Mouse (Mus musculus): Measurements from ENCODE around the gene Rpl9. TPM values are rescaled to one million over a fixed set of nuclear protein-coding genes. Genes with fewer than 3 reads are reported as not detected.

Rpl9 gene
- 1,013 and 1,049 TPM in 2 replicates for polyA plus RNA-seq (2015; fragmentation: Nextera tagmentation; extraction: Ambion mirVana)

DNA sequence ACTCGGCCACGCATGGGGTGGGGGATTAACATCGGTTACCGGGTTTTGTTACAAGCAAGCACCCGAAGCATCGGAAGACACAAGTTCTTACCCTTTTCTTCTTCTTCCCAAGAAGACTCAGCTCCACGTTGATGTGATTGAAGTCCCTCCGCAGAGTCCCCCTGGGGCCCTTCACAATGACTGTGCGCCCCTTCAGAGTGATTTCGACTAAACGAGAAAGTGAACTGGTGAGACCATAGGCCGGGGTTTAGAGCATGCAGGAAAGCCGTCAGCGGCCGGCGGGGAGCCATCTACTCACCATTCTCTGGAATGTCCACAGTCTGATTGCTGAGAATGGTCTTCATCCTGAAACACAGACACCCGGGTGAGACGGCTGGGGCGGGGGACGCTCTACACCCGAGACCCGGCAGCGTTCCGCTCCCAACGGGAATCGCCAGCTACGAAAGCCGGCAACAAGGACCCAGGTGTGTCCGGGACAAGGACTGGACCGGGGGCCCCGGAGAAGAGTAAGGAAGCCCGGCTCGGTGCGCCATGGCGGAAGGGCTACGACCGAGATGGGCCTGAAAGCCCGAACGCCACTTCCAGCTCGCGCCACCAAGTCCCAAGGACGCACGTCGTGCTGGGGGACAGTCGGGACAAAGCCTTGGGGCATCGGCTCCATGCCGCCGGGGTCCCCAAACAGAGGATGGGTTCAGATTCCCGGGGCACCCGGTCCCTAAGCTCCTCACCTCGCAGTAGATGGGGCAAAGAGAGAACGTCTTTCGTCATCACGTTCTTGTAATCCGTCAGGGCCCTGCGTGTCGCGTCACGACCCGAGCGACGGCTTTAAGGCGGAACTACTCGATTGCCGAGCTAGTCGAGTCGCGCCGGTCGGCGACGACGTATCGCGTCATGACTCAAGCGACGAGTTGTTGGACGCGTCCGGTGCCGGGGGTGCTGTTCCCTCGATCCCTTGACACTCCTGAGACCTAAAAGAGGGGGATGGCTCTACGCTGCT, at the start of gene Rpl9, which contains the start of gene Lias:
Gene Rpl9, minus strand, starts transcription at position 797 of the 997 bp plus-strand sequence.
Gene Lias, plus strand, starts transcription at position 850 of the 997 bp plus-strand sequence.
- WGBS = under 1% methylated on average over 83 of the region's 83 CpGs
- ATAC-seq (replicated peaks; ENCODE audit: low FRiP score) = peak; percentile 96
- H3K27ac ChIP-seq = peak within 1 kb of the TSS; percentile 89
- peak within 1 kb of the TSS; percentile 81 for H3K4me2 ChIP-seq
- peak within 1 kb of the TSS; percentile 67 for H3K4me3 ChIP-seq (replicated peaks)
- no peaks in the 10 kb centered on the region for H3K27me3 ChIP-seq
- peaks cover 19% of the 10 kb centered on the region for H3K4me1 ChIP-seq
- H3K9me3 ChIP-seq (replicated peaks) = no peaks in the 10 kb centered on the region
- peaks cover 54% of the 10 kb centered on the region for H3K36me3 ChIP-seq
- H3K9ac ChIP-seq = peak within 1 kb of the TSS; percentile 90

GRCm38 (mm10) chr5:65438041-65438440, 46.8 kb upstream of the Rpl9 start:
- ATAC-seq (replicated peaks; ENCODE audit: low FRiP score) = no peak

GRCm38 (mm10) chr5:65435806-65436561, 44.7 kb upstream of the Rpl9 start, which contains the start of gene Ugdh:
TSS of gene Ugdh (minus strand) at chr5:65435949.
- H3K4me2 ChIP-seq = peak within 1 kb of the TSS; percentile 79
- peaks cover 13% of the 10 kb centered on the region; the same call in 1 of the 2 replicates for H3K4me1 ChIP-seq
- no peaks in the 10 kb centered on the region for H3K27me3 ChIP-seq
- H3K36me3 ChIP-seq = no peaks in the 10 kb centered on the region
- peak within 1 kb of the TSS; percentile 82 for H3K4me3 ChIP-seq (replicated peaks)
- peak within 1 kb of the TSS; percentile 93 for H3K27ac ChIP-seq
- WGBS = 0% methylated on average over 50 of the region's 51 CpGs
- H3K9ac ChIP-seq = peak within 1 kb of the TSS; percentile 77
- peak; percentile 99 for ATAC-seq (replicated peaks; ENCODE audit: low FRiP score)
- H3K9me3 ChIP-seq (replicated peaks) = no peaks in the 10 kb centered on the region

More at GRCm38 (mm10) chr5:65438041-65438440, 46.8 kb upstream of the Rpl9 start:
- no peak overlapping the region for H3K9ac ChIP-seq
- H3K4me3 ChIP-seq (replicated peaks) = no peak overlapping the region
- no peak overlapping the region for H3K4me2 ChIP-seq
- H3K9me3 ChIP-seq (replicated peaks) = no peaks in the 10 kb centered on the region
- H3K36me3 ChIP-seq = no peaks in the 10 kb centered on the region; the same call in 1 of the 2 replicates
- peaks cover 13% of the 10 kb centered on the region; the same call in 1 of the 2 replicates for H3K4me1 ChIP-seq
- H3K27ac ChIP-seq = no peak overlapping the region
- H3K27me3 ChIP-seq = no peaks in the 10 kb centered on the region

GRCm38 (mm10) chr5:65435363-65435805, 44.1 kb upstream of the Rpl9 start:
- Histone ChIP-seq H3K27ac (peak overlapping the region; percentile 83), H3K9me3 (replicated peaks) (no peaks in the 10 kb centered on the region), H3K4me2 (peak overlapping the region; percentile 79), H3K4me1 (peaks cover 13% of the 10 kb centered on the region; the same call in 1 of the 2 replicates), H3K27me3 (no peaks in the 10 kb centered on the region), H3K9ac (peak overlapping the region; percentile 77), H3K4me3 (replicated peaks) (peak overlapping the region; percentile 82), H3K36me3 (no peaks in the 10 kb centered on the region)
- 0% methylated on average over 45 of the region's 47 CpGs for WGBS
- no peak for ATAC-seq (replicated peaks; ENCODE audit: low FRiP score)

DNA sequence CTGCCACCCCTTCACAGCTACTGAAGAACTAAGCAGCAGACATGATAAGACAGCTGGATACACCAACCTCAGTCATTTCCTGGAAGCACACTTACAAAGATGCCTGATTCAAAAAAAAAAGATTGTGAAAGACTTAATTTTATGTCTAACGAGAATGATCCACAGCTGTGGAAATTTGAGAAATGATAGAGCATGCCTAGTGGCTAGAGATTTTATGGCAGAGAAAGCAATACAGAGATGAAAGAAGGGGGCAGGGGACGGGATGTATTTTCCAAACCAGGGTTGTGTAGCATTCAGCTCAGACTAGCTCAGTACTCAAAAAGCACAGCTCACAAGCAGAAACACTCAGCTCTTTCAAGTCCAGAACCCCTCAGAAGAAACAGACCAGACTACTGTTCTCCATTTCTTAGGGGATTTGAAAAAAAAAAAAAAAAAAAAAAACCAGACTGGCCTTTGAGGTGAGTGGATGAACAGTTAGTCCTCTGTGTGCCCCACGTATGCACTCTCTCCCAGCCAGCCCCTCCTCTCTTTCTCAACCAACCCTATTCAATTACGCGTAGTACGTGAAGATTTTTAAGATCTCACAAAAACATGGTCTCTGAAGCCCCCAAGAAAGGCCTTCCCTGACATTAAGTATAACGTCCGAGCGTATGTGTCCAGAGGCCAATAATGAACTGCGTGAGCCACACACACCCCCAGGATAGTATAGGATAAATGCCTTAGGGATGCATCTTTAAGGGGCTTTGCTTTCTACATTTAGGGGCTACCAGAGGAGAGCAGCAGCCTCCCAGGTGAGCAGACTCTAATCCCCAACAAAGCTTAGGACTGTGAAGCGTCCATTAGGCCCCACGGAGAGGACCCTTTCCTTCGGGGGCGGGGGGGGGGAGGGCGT, 43.5 kb upstream of the Rpl9 start:
- 4% methylated on average over 14 of the region's 15 CpGs for WGBS
- Histone ChIP-seq H3K4me2 (peak overlapping the region; percentile 79), H3K27me3 (no peaks in the 10 kb centered on the region)

DNA sequence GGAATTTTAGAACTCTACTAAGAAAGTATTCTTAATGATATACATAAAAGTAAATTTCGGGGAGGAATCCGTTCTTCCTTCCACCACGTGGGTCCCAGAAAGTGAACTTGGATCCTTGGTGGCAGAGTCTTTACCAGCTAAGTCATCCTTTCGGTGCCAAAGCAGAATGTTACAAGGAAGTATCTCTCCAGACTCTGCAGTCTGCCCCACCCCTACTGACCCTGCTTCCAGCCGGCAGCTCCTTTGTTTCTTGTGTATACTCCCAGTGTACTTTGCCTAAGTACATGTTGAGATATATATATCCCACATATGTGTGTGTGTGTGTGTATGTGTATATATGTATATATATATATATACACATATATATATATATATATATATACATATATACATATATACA, 38.2 kb upstream of the Rpl9 start:
- no peaks in the 10 kb centered on the region for H3K9me3 ChIP-seq (replicated peaks)
- no peak overlapping the region for H3K4me2 ChIP-seq
- peaks cover 10% of the 10 kb centered on the region; the same call in 1 of the 2 replicates for H3K4me1 ChIP-seq
- 89% methylated on average over 5 of the region's 5 CpGs for WGBS
- no peak for ATAC-seq (replicated peaks; ENCODE audit: low FRiP score)
- peaks cover 27% of the 10 kb centered on the region for H3K36me3 ChIP-seq
- H3K27ac ChIP-seq = no peak overlapping the region
- H3K9ac ChIP-seq = no peak overlapping the region
- no peak overlapping the region for H3K4me3 ChIP-seq (replicated peaks)
- H3K27me3 ChIP-seq = no peaks in the 10 kb centered on the region

More for the DNA sequence above, 43.5 kb upstream of the Rpl9 start:
- Histone ChIP-seq H3K4me3 (replicated peaks) (peak overlapping the region; percentile 82), H3K9ac (peak overlapping the region; percentile 77), H3K4me1 (peaks cover 13% of the 10 kb centered on the region; the same call in 1 of the 2 replicates), H3K36me3 (no peaks in the 10 kb centered on the region), H3K27ac (peak overlapping the region; percentile 83), H3K9me3 (replicated peaks) (no peaks in the 10 kb centered on the region)
- ATAC-seq (replicated peaks; ENCODE audit: low FRiP score) = no peak

DNA sequence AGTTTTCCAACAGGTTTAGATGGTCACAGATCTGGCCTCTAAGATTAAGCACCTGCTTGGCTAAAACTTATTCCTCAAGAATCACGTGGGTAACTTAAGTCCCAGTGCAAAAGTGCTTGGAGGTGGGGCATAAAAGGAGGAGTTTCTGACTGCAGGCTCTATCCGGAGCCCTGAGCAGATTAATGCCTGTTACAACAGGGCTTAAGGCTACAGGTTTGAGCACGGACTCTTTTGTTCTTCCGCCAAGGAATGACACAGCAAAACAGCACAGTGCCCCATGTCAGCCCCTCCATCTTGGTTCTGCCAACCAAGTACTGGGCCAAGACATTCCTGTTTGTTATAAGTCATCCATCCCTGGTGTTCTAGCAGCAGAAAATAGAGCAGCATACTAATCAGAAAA, 37.1 kb upstream of the Rpl9 start:
- WGBS = 47% methylated on average over 4 of the region's 4 CpGs
- H3K27ac ChIP-seq = no peak overlapping the region
- ATAC-seq (replicated peaks; ENCODE audit: low FRiP score) = no peak

DNA sequence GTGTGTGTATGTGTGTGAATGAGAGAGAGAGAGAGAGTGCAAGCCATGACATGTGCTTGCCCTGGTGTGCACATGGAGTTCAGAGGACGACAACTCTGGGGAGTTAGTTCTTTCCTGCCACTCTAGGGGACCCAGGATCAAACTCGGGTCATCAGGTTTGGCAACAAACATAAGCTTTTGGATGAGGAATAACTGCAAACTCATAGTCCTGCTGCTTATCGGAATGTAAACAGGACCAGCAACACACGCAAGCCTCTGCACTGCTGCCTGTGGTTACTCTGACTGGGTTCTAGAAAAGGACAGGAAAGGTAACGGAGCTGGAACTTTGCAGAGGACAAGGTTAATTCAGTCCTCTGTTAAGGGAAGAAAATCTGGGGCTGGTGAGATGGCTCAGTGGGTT, 34.0 kb upstream of the Rpl9 start:
- Histone ChIP-seq H3K4me1 (peaks cover 18% of the 10 kb centered on the region; the same call in 1 of the 2 replicates), H3K9me3 (replicated peaks) (no peaks in the 10 kb centered on the region), H3K27ac (no peak overlapping the region), H3K4me2 (no peak overlapping the region), H3K4me3 (replicated peaks) (no peak overlapping the region), H3K36me3 (peaks cover 58% of the 10 kb centered on the region), H3K9ac (no peak overlapping the region), H3K27me3 (no peaks in the 10 kb centered on the region)
- ATAC-seq (replicated peaks; ENCODE audit: low FRiP score) = no peak
- WGBS = 91% methylated on average over 5 of the region's 5 CpGs

More for the DNA sequence above, 37.1 kb upstream of the Rpl9 start:
- Histone ChIP-seq H3K9ac (no peak overlapping the region), H3K4me3 (replicated peaks) (no peak overlapping the region), H3K4me2 (no peak overlapping the region), H3K27me3 (no peaks in the 10 kb centered on the region), H3K36me3 (peaks cover 36% of the 10 kb centered on the region), H3K4me1 (0 out of 2 replicates have a peak, but pooled peaks cover 4% of the 10 kb centered on the region), H3K9me3 (replicated peaks) (no peaks in the 10 kb centered on the region)

DNA sequence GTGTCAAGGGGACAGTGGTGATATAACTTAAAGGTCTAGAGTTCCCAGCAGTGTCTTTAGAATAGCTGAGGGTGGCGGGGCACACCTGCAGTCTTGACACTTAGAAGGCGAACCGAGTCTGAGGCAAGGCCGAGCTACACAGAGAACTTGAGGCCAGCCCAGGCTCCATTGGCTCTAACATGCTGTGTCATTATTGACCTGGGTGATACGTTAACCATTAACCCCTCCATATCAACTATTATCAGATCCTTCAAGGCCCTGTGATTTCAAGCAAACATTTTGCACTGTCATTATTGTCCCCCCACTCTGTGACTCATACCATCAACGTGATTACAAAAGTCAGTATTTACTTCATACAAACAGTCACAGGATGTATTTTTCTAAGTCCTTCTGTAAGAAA, 33.0 kb upstream of the Rpl9 start:
- Histone ChIP-seq H3K9me3 (replicated peaks) (no peaks in the 10 kb centered on the region), H3K4me2 (no peak overlapping the region), H3K9ac (no peak overlapping the region), H3K36me3 (peaks cover 63% of the 10 kb centered on the region), H3K27ac (no peak overlapping the region), H3K4me3 (replicated peaks) (no peak overlapping the region), H3K4me1 (peaks cover 18% of the 10 kb centered on the region; the same call in 1 of the 2 replicates), H3K27me3 (no peaks in the 10 kb centered on the region)
- 79% methylated on average over 6 of the region's 6 CpGs for WGBS
- ATAC-seq (replicated peaks; ENCODE audit: low FRiP score) = no peak; the same call in 1 of the 2 replicates

DNA sequence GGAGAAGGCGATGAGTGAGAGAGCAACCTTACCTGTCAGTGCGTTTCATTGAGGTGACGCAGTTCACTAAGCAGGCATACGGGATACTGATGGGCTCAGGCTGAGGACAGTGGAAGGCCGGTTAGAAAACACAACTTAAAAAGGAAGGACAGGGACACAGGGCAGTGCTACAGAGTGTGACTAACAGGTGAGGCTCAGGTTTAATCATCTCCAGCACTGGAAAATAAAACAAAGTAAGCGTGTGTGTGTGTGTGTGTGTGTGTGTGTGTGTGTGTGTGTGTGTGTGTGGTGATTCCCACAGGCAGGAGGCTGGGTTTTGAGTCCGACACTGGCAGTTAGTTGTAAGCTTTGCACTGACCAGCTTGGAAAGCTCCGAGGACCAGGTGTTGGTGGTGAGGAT, 31.6 kb upstream of the Rpl9 start:
- peaks cover 73% of the 10 kb centered on the region for H3K36me3 ChIP-seq
- H3K27ac ChIP-seq = 0 out of 2 replicates have a peak overlapping the region, but pooled peaks have one; percentile 37
- H3K9ac ChIP-seq = no peak overlapping the region
- no peaks in the 10 kb centered on the region for H3K27me3 ChIP-seq
- no peaks in the 10 kb centered on the region for H3K9me3 ChIP-seq (replicated peaks)
- no peak overlapping the region for H3K4me2 ChIP-seq
- no peak overlapping the region for H3K4me3 ChIP-seq (replicated peaks)
- peak; percentile 91 for ATAC-seq (replicated peaks; ENCODE audit: low FRiP score)
- WGBS = 74% methylated on average over 8 of the region's 8 CpGs
- H3K4me1 ChIP-seq = peaks cover 14% of the 10 kb centered on the region; the same call in 1 of the 2 replicates

GRCm38 (mm10) chr5:65420822-65421221, 29.6 kb upstream of the Rpl9 start:
- Histone ChIP-seq H3K9ac (no peak overlapping the region), H3K4me2 (no peak overlapping the region), H3K27ac (peak overlapping the region; percentile 0; the same call in 1 of the 2 replicates), H3K4me1 (peaks cover 23% of the 10 kb centered on the region), H3K4me3 (replicated peaks) (no peak overlapping the region), H3K27me3 (no peaks in the 10 kb centered on the region), H3K36me3 (peaks cover 72% of the 10 kb centered on the region), H3K9me3 (replicated peaks) (no peaks in the 10 kb centered on the region)
- 29% methylated on average over 6 of the region's 6 CpGs for WGBS
- ATAC-seq (replicated peaks; ENCODE audit: low FRiP score) = no peak

All from kidney, embryonic 15.5 days (tissue).